Mouse (Mus musculus): Measurements from ENCODE around the gene Scg3.

DNA sequence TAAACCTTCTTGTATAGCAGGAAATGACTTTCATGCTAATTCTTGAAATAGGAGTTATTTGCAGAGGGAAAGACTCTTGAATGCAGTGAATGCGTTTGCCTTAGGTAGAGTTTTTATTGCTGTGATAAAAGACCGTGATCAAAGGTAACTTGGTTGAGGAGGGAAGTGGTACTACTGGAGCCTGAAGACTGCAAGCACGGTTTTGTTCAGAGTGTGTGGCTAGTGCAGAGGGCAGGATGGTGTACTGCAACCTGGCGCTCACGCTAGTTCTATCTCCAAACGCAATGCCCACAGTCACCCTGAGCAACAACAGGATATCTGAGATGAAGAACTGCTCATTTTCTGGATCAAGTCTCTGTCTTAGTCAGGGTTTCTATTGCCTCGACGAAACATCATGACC, 50.3 kb downstream of the Scg3 start:
- TF ChIP-seq MAFK (IDR thresholded peaks at IDR 0.05; ENCODE audit: insufficient replicate concordance, low read length) (no peak), UBTF (IDR thresholded peaks at IDR 0.05; ENCODE audit: low read depth, low read length) (no peak), KAT2A (IDR thresholded peaks at IDR 0.05; ENCODE audit: insufficient replicate concordance, low read length) (no peak), IRF4 (IDR thresholded peaks at IDR 0.05; ENCODE audit: low read depth, low read length) (no peak), USF2 (conservative IDR thresholded peaks at IDR 0.05; ENCODE audit: low read depth, low read length) (no peak), EP300 (IDR thresholded peaks at IDR 0.05; ENCODE audit: low read length) (no peak), POLR2AphosphoS2 (IDR thresholded peaks at IDR 0.05; ENCODE audit: low read depth, low read length) (no peak), POLR2A (IDR thresholded peaks at IDR 0.05; ENCODE audit: low read depth, low read length) (no peak), USF1 (IDR thresholded peaks at IDR 0.05; ENCODE audit: low read depth, low read length) (no peak), ZMIZ1 (IDR thresholded peaks at IDR 0.05; ENCODE audit: low read depth, low read length) (no peak), MAX (IDR thresholded peaks at IDR 0.05; ENCODE audit: low read length) (no peak), BHLHE40 (IDR thresholded peaks at IDR 0.05; ENCODE audit: low read depth, low read length) (no peak), MAZ (IDR thresholded peaks at IDR 0.05; ENCODE audit: low read depth, low read length) (no peak)

Data from CH12.LX (cell line).